8 mouse cellular contexts compared by ENCODE assay signal in the genomic region with DNA sequence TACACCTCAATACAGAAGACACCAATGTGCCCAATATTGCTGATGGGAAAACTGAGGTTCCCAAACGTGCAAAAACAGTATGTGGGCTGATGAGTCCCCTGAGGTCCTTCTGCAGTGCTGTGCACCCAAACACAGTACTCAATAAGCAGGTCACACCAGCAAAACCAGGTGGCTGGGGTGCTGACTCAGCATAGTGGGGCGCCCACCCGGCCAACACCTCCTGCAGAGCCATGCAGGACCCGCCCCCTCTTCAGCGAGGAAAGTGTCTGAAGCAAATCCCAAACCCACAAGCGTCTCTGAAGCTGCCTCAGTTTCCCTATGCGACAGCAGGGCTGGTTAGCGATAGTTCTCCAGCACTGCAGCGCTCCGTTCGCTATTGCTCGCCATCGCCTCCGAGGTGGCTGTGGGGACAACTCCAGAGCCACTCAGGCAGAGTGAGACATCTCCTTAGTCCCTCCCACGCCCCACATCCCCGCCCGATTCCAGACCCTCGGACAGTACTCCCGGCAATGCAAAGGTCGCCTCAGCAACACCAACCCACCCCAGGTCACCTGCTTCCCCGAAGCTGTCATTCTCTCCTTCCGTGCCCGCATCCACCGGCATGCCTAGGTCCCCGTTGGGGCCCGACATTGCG. TPM values are rescaled to one million over a fixed set of nuclear protein-coding genes. Genes with fewer than 3 reads are reported as not detected.
DNase-seq lines count a peak whose midpoint lies in the region; ATAC-seq and TF ChIP-seq lines count a peak whose summit lies in the region.

No protein-coding gene starts in this region.

- peak overlapping the region; percentile 69 for H3K4me3 ChIP-seq in heart, embryonic 13.5 days
- H3K4me3 ChIP-seq in hindbrain, postnatal 0 days (ENCODE audit: low read length) = peak overlapping the region; percentile 64
- peak overlapping the region; percentile 91 for H3K4me3 ChIP-seq in megakaryocyte, embryonic 14.5 days (replicated peaks)

- H3K4me1 ChIP-seq in heart, embryonic 13.5 days = peaks cover 11% of the 10 kb centered on the region
- 0 out of 2 replicates have a peak, but pooled peaks cover 3% of the 10 kb centered on the region for H3K4me1 ChIP-seq in hindbrain, postnatal 0 days (ENCODE audit: insufficient read depth, low read length)
- peaks cover 44% of the 10 kb centered on the region for H3K4me1 ChIP-seq in megakaryocyte, embryonic 14.5 days

- 1% methylated on average over 27 of the region's 27 CpGs for WGBS in heart, embryonic 13.5 days
- WGBS in hindbrain, postnatal 0 days = 1% methylated on average over 27 of the region's 27 CpGs

- TF ChIP-seq CTCF in hindbrain, postnatal 0 days (IDR thresholded peaks at IDR 0.05; ENCODE audit: low read depth) = peak; percentile 18; the same call in 1 of the 2 replicates

- H3K36me3 ChIP-seq in heart, embryonic 13.5 days = peaks cover 36% of the 10 kb centered on the region
- H3K36me3 ChIP-seq in hindbrain, postnatal 0 days (ENCODE audit: insufficient read depth, low read length) = peaks cover 35% of the 10 kb centered on the region
- peaks cover 39% of the 10 kb centered on the region for H3K36me3 ChIP-seq in megakaryocyte, embryonic 14.5 days (replicated peaks; ENCODE audit: low read length)

- DNase-seq in heart, adult 8-10 months (ENCODE audit: low spot score) = no peak
- peak; percentile 40 for DNase-seq in CD4-positive helper T cell, adult 2 months (ENCODE audit: low read depth, low spot score)
- DNase-seq in embryo, embryonic 11 days = peak; percentile 47
- peak; percentile 53 for DNase-seq in hindbrain, postnatal 0 days (ENCODE audit: low spot score)
- peak; percentile 52 to 77 for DNase-seq in thymus, postnatal 36 days
- no peak for DNase-seq in cerebellum, adult 18-20 months

- peak overlapping the region; percentile 97 for H3K4me2 ChIP-seq in heart, embryonic 13.5 days
- peak overlapping the region; percentile 95 for H3K4me2 ChIP-seq in hindbrain, postnatal 0 days (ENCODE audit: low read depth, low read length)

- ATAC-seq in heart, embryonic 13.5 days (ENCODE audit: extremely low read depth, insufficient number of reproducible peaks, low FRiP score, low TSS enrichment) = peak; percentile 34; the same call in 1 of the 2 replicates
- ATAC-seq in hindbrain, postnatal 0 days = peak; percentile 64

- H3K27ac ChIP-seq in heart, embryonic 13.5 days (replicated peaks) = 0 out of 2 replicates have a peak overlapping the region, but pooled peaks have one; percentile 16
- peak overlapping the region; percentile 71 for H3K27ac ChIP-seq in hindbrain, postnatal 0 days

- H3K9ac ChIP-seq in heart, embryonic 13.5 days = peak overlapping the region; percentile 84
- H3K9ac ChIP-seq in hindbrain, postnatal 0 days (replicated peaks; ENCODE audit: low read length) = peak overlapping the region; percentile 61

- H3K27me3 ChIP-seq in heart, embryonic 13.5 days (replicated peaks) = peaks cover 32% of the 10 kb centered on the region
- no peaks in the 10 kb centered on the region for H3K27me3 ChIP-seq in hindbrain, postnatal 0 days (ENCODE audit: insufficient read depth, low read length)
- peaks cover 41% of the 10 kb centered on the region for H3K27me3 ChIP-seq in megakaryocyte, embryonic 14.5 days (replicated peaks)

- no peaks in the 10 kb centered on the region for H3K9me3 ChIP-seq in heart, embryonic 13.5 days
- H3K9me3 ChIP-seq in hindbrain, postnatal 0 days (ENCODE audit: low read length) = no peaks in the 10 kb centered on the region
- H3K9me3 ChIP-seq in megakaryocyte, embryonic 14.5 days = no peaks in the 10 kb centered on the region

RNA-seq across cellular contexts. Expression of a gene that starts 0.5 kb away (rescaled TPM):
- polyA plus RNA-seq in heart, embryonic 13.5 days (2015; fragmentation: Nextera tagmentation; extraction: Ambion mirVana) = 47.5 and 49.0 TPM in 2 replicates
- 10 to 100 TPM; 43.8 to 49.1 (median 45.3) TPM for total RNA-seq in heart, adult 8-10 months (2022)
- total RNA-seq in hindbrain, postnatal 0 days (2014; rRNA removed) = 458 and 481 TPM in 2 replicates
- polyA plus RNA-seq in hindbrain, postnatal 0 days (2015; fragmentation: Nextera tagmentation; extraction: Ambion mirVana) = 220 and 233 TPM in 2 replicates
- 74.3 and 79.5 TPM in 2 replicates for polyA plus RNA-seq in megakaryocyte, embryonic 14.5 days (2012; ENCODE audit: insufficient read depth, low replicate concordance)

RNA-seq across cellular contexts. Expression of a gene that starts 6.8 kb away (rescaled TPM):
- 0.91 and 0.98 TPM in 2 replicates for polyA plus RNA-seq in heart, embryonic 13.5 days (2015; fragmentation: Nextera tagmentation; extraction: Ambion mirVana)
- total RNA-seq in heart, adult 8-10 months (2022) = 1 to 10 TPM; 3.7 to 7.2 (median 6.4) TPM
- total RNA-seq in hindbrain, postnatal 0 days (2014; rRNA removed) = 0.31 and 0.58 TPM in 2 replicates
- polyA plus RNA-seq in hindbrain, postnatal 0 days (2015; fragmentation: Nextera tagmentation; extraction: Ambion mirVana) = 0.80 and 0.93 TPM in 2 replicates
- 15.0 and 32.0 TPM in 2 replicates for polyA plus RNA-seq in megakaryocyte, embryonic 14.5 days (2012; ENCODE audit: insufficient read depth, low replicate concordance)

RNA-seq across cellular contexts. Expression of a gene that starts 14.4 kb away (rescaled TPM):
- 35.3 and 36.1 TPM in 2 replicates for polyA plus RNA-seq in heart, embryonic 13.5 days (2015; fragmentation: Nextera tagmentation; extraction: Ambion mirVana)
- total RNA-seq in heart, adult 8-10 months (2022) = 10 to 100 TPM; 58.8 to 71.3 (median 63.6) TPM
- 41.3 and 45.5 TPM in 2 replicates for total RNA-seq in hindbrain, postnatal 0 days (2014; rRNA removed)
- polyA plus RNA-seq in hindbrain, postnatal 0 days (2015; fragmentation: Nextera tagmentation; extraction: Ambion mirVana) = 55.6 and 57.0 TPM in 2 replicates
- 2.5 and 3.4 TPM in 2 replicates for polyA plus RNA-seq in megakaryocyte, embryonic 14.5 days (2012; ENCODE audit: insufficient read depth, low replicate concordance)

RNA-seq across cellular contexts. Expression of a gene that starts 28.1 kb away (rescaled TPM):
- 3.4 and 4.5 TPM in 2 replicates for polyA plus RNA-seq in heart, embryonic 13.5 days (2015; fragmentation: Nextera tagmentation; extraction: Ambion mirVana)
- 1 to 10 TPM; 3.5 to 7.5 (median 4.6) TPM for total RNA-seq in heart, adult 8-10 months (2022)
- total RNA-seq in hindbrain, postnatal 0 days (2014; rRNA removed) = 190 and 211 TPM in 2 replicates
- polyA plus RNA-seq in hindbrain, postnatal 0 days (2015; fragmentation: Nextera tagmentation; extraction: Ambion mirVana) = 87.6 and 96.9 TPM in 2 replicates
- polyA plus RNA-seq in megakaryocyte, embryonic 14.5 days (2012; ENCODE audit: insufficient read depth, low replicate concordance) = 3.6 and 6.2 TPM in 2 replicates

RNA-seq across cellular contexts. Expression of a gene that starts 29.1 kb away (rescaled TPM):
- polyA plus RNA-seq in heart, embryonic 13.5 days (2015; fragmentation: Nextera tagmentation; extraction: Ambion mirVana) = 32.9 and 35.2 TPM in 2 replicates
- total RNA-seq in heart, adult 8-10 months (2022) = 10 to 100 TPM; 25.8 to 34.9 (median 28.0) TPM
- 87.6 and 103 TPM in 2 replicates for total RNA-seq in hindbrain, postnatal 0 days (2014; rRNA removed)
- polyA plus RNA-seq in hindbrain, postnatal 0 days (2015; fragmentation: Nextera tagmentation; extraction: Ambion mirVana) = 33.3 and 40.3 TPM in 2 replicates
- 103 and 163 TPM in 2 replicates for polyA plus RNA-seq in megakaryocyte, embryonic 14.5 days (2012; ENCODE audit: insufficient read depth, low replicate concordance)

Comparison
In these comparisons a context has a peak if more than half of its experiments do, and no peak if none do; other contexts are left out.
1. DNase-seq: peak in CD4-positive helper T cell, adult 2 months (single experiment), embryo, embryonic 11 days (single experiment), hindbrain, postnatal 0 days (single experiment) and thymus, postnatal 36 days (2 of 2); none in heart, adult 8-10 months (single experiment) and cerebellum, adult 18-20 months (0 of 2).
2. Peak in every context shown above with its lines, with median percentiles within 50 percentile points of each other: H3K4me3 ChIP-seq.